Mouse (Mus musculus) neural tube, embryonic 15.5 days (tissue): ENCODE results near the gene Gm27029. TPM values are rescaled to one million over a fixed set of nuclear protein-coding genes. Genes with fewer than 3 reads are reported as not detected.
"Not testable (repeated sequence)": the region's sequence is repeated elsewhere in the genome, so short reads cannot be mapped to it uniquely, and the experiment has no call there.

ENCODE experiments used
- ATAC-seq: fragments of 200-750 bp; cut with Nextera tagmentation; 2 replicates; pipeline ENCODE4 v1.8.0; 2017; ENCODE audit warnings: mild to moderate bottlenecking, moderate TSS enrichment, moderate library complexity; ENCODE audit not compliant: low FRiP score
- H3K27ac ChIP-seq: fragments of 300-500 bp; sonication (generic); replicated peaks from 2 replicates; pipeline ENCODE4 v1.5.1; 2015; ENCODE audit warnings: mild to moderate bottlenecking, inconsistent platforms
- H3K27me3 ChIP-seq: fragments of 300-500 bp; sonication (generic); replicated peaks from 2 replicates; pipeline ENCODE4 v1.6.1; 2015; ENCODE audit warnings: inconsistent platforms
- H3K36me3 ChIP-seq: fragments of 300-500 bp; sonication (generic); 2 replicates; pipeline ENCODE4 v1.6.1; 2015; ENCODE audit warnings: inconsistent platforms
- H3K4me1 ChIP-seq: fragments of 300-500 bp; sonication (generic); 2 replicates; pipeline ENCODE4 v1.6.1; 2015; ENCODE audit warnings: inconsistent platforms
- H3K4me2 ChIP-seq: fragments of 300-500 bp; sonication (generic); 2 replicates; pipeline ENCODE4 v1.6.1; 2015; ENCODE audit warnings: inconsistent platforms, mild to moderate bottlenecking, moderate library complexity
- H3K4me3 ChIP-seq: fragments of 300-500 bp; sonication (generic); replicated peaks from 2 replicates; pipeline ENCODE4 v1.5.1; 2015; ENCODE audit warnings: mild to moderate bottlenecking, inconsistent platforms
- H3K9ac ChIP-seq: fragments of 300-500 bp; sonication (generic); replicated peaks from 2 replicates; pipeline ENCODE4 v1.6.1; 2015; ENCODE audit warnings: mild to moderate bottlenecking, inconsistent platforms
- H3K9me3 ChIP-seq: fragments of 300-500 bp; sonication (generic); replicated peaks from 2 replicates; pipeline ENCODE4 v1.6.1; 2016; ENCODE audit warnings: inconsistent platforms
- WGBS: fragments of 180-500 bp; shearing (Covaris S2); methylation state at CpG from one replicate; pipeline ENCODE4 v1.1.7; 2015; ENCODE audit warnings: mixed read lengths; 5-methylcytosine and 5-hydroxymethylcytosine counted together
- polyA plus RNA-seq: library from polyadenylated mRNA; unstranded; fragments of >200 nt; fragmentation: Nextera tagmentation; extraction: Ambion mirVana; gene quantifications from 2 replicates; pipeline ENCODE4 v1.2.1, GENCODE M21; 2015

Gm27029 gene
- polyA plus RNA-seq: 7.7 and 10.6 TPM in 2 replicates

DNA sequence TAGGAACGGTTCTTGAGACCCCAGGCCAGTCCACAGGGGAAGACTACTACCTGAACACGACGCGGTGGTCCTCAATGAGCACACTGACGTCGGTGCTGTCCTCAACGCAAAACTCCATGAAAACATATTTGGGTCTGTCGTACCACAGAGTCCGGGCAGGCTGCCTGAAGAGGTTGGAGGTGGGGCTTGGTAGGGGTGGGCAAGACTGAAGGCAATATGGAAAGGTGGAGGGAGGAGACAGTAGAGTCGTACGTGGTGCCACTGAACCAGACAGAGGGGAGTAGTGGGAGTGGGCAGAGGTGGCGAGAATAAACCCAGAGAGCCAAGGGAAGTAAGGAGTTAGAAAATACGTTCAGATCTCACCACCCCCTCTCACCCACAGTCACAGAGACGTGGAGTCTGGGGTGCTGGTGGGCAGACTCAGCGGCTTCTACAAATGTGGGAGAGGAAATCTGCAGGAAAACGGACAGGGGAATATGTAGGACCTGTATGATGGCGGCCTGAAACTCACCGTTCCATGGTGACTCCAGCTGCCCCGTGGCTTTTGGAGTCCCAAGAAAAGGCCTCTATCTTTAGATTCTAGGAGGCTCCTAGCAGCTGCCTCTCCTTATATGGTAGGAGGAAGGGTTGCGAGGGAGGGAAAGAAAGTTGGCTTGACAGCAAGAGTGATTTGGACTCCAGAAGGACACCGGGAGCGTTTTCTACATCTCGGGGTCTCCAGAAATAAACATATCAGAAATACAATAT is at the start of gene Gm27029:
Gm27029 (minus strand) TSS at position 692 of the 747 bp plus-strand sequence.
- peak within 1 kb of the TSS; percentile 71 for H3K9ac ChIP-seq
- H3K4me2 ChIP-seq: peak within 1 kb of the TSS; percentile 83
- peak; percentile 53 for ATAC-seq
- peak within 1 kb of the TSS; percentile 72 for H3K4me3 ChIP-seq
- peaks cover 3% of the 10 kb centered on the region for H3K36me3 ChIP-seq
- H3K27ac ChIP-seq: peak within 1 kb of the TSS; percentile 93
- WGBS: 8% methylated on average over 23 of the region's 23 CpGs
- H3K4me1 ChIP-seq: peaks cover 31% of the 10 kb centered on the region
- H3K9me3 ChIP-seq: no peaks in the 10 kb centered on the region
- H3K27me3 ChIP-seq: no peaks in the 10 kb centered on the region

GRCm38 (mm10) chr11:101474298-101474697 is 49.7 kb upstream of the Gm27029 start:
- H3K9ac ChIP-seq: no peak overlapping the region
- peaks cover 12% of the 10 kb centered on the region for H3K36me3 ChIP-seq
- H3K9me3 ChIP-seq: no peaks in the 10 kb centered on the region
- no peak for ATAC-seq
- 68% methylated on average over 5 of the region's 5 CpGs for WGBS
- no peak overlapping the region for H3K4me2 ChIP-seq
- H3K4me1 ChIP-seq: peaks cover 29% of the 10 kb centered on the region
- H3K4me3 ChIP-seq: no peak overlapping the region
- H3K27ac ChIP-seq: no peak overlapping the region
- H3K27me3 ChIP-seq: no peaks in the 10 kb centered on the region

DNA sequence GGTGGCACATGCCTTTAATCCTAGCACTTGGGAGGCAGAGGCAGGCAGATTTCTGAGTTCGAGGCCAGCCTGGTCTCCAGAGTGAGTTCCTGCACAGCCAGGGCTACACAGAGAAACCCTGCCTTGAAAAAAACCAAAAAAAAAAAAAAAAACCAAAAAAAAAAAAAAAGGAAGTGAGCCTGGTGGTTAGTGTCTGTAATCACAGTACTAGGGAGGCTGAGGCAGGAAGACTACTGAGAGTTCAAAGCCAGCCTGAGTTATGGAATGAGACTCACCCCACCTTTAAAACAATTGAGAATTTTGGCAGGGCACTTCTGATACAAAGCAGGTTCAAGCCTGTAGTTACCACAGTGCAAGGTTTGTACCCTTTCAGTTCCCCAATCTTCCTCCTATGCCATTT is 49.1 kb upstream of the Gm27029 start:
- ATAC-seq, H3K27me3 ChIP-seq, H3K4me3 ChIP-seq, H3K9ac ChIP-seq, H3K9me3 ChIP-seq, H3K27ac ChIP-seq, H3K4me2 ChIP-seq: not testable (repeated sequence)
- WGBS: 81% methylated on average over 1 of the region's 1 CpGs
- H3K36me3 ChIP-seq: peaks cover 12% of the 10 kb centered on the region
- peaks cover 35% of the 10 kb centered on the region for H3K4me1 ChIP-seq

DNA sequence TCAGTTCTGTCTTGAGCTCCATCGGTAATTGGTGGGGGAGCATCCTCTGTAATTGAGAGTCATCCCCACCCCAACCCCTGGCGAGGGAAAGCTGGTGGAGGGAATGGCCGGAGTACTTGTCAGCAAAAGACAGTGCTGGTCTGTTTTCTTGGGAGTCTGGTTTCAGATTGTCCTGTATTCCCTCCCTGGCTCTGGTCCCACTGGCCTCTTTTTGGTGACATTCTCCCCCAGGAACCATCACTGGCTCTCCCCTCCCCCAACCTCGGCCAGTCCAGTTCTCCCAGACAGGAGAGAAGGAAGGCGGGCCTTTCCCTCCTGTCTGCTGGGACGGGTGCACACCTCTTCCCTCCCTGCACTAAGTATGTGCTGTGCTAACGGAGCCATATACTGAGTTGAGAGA is 47.7 kb upstream of the Gm27029 start:
- 62% methylated on average over 7 of the region's 7 CpGs for WGBS
- Histone ChIP-seq H3K4me1 (peaks cover 35% of the 10 kb centered on the region), H3K9me3 (no peaks in the 10 kb centered on the region), H3K4me2 (no peak overlapping the region), H3K9ac (no peak overlapping the region), H3K27ac (no peak overlapping the region), H3K4me3 (no peak overlapping the region), H3K27me3 (no peaks in the 10 kb centered on the region), H3K36me3 (peaks cover 12% of the 10 kb centered on the region)
- ATAC-seq: no peak

DNA sequence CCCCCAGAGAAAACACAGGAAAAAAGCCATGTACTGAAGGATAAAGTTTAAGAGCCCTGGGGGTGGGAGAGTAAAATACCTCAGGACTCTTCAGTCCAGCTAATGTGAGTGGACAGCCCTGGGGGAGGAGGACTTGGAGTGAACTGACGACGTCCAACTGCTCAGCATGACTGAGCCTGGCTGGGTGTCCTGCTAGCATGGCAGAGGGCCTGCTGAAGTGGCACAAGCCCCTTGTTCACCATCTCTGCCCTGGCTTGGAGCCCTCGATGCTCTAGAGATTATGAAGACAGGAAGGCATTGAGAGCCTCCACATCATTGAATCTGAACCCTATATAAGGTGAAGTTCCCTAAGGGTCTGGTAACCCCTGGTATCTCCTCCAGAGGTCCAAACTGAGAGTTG is 47.3 kb upstream of the Gm27029 start:
- H3K27me3 ChIP-seq: no peaks in the 10 kb centered on the region
- H3K9me3 ChIP-seq: no peaks in the 10 kb centered on the region
- peaks cover 35% of the 10 kb centered on the region for H3K4me1 ChIP-seq
- H3K27ac ChIP-seq: no peak overlapping the region
- 59% methylated on average over 3 of the region's 3 CpGs for WGBS
- H3K36me3 ChIP-seq: peaks cover 12% of the 10 kb centered on the region
- H3K9ac ChIP-seq: no peak overlapping the region
- no peak overlapping the region for H3K4me3 ChIP-seq
- no peak overlapping the region for H3K4me2 ChIP-seq
- no peak for ATAC-seq

GRCm38 (mm10) chr11:101470206-101470605 is 45.6 kb upstream of the Gm27029 start:
- no peak overlapping the region for H3K4me3 ChIP-seq
- H3K9ac ChIP-seq: peak overlapping the region; percentile 28; the same call in 1 of the 2 replicates
- ATAC-seq: no peak
- 27% methylated on average over 7 of the region's 7 CpGs for WGBS
- H3K4me2 ChIP-seq: peak overlapping the region; percentile 5; the same call in 1 of the 2 replicates
- H3K4me1 ChIP-seq: peaks cover 44% of the 10 kb centered on the region
- peaks cover 12% of the 10 kb centered on the region for H3K36me3 ChIP-seq
- H3K9me3 ChIP-seq: no peaks in the 10 kb centered on the region
- H3K27ac ChIP-seq: 0 out of 2 replicates have a peak overlapping the region, but pooled peaks have one; percentile 13
- H3K27me3 ChIP-seq: no peaks in the 10 kb centered on the region

DNA sequence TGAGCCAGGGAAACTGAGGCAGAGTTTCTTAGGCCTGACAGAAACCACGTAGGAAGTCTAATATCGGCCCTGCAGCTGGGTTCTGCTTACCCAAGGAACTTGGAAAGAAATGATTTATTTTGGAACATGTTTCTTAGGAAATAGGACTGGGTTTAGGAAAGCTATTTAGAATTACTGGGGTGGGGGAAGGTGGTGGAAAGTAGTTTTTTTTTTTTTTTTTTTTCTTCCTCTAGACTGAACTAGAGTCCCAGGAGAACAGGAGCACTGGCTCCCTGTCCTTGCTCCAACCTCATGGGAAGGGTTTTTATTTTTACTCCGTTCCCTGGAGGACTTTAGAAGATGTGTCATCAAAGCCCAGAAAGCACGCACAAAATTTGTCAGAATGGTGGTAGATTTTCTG is 44.6 kb upstream of the Gm27029 start:
- 0 out of 2 replicates have a peak overlapping the region, but pooled peaks have one; percentile 90 for H3K27ac ChIP-seq
- peaks cover 12% of the 10 kb centered on the region for H3K36me3 ChIP-seq
- H3K4me3 ChIP-seq: peak overlapping the region; percentile 96
- peak overlapping the region; percentile 82 for H3K4me2 ChIP-seq
- no peaks in the 10 kb centered on the region for H3K27me3 ChIP-seq
- peak overlapping the region; percentile 71 for H3K9ac ChIP-seq
- 56% methylated on average over 4 of the region's 4 CpGs for WGBS
- ATAC-seq: no peak
- H3K9me3 ChIP-seq: no peaks in the 10 kb centered on the region
- H3K4me1 ChIP-seq: peaks cover 53% of the 10 kb centered on the region

GRCm38 (mm10) chr11:101468731-101469130 is 44.1 kb upstream of the Gm27029 start:
- WGBS: 3% methylated on average over 13 of the region's 13 CpGs
- H3K27ac ChIP-seq: peak overlapping the region; percentile 90
- ATAC-seq: no peak
- peaks cover 12% of the 10 kb centered on the region for H3K36me3 ChIP-seq
- peak overlapping the region; percentile 96 for H3K4me3 ChIP-seq
- H3K9me3 ChIP-seq: no peaks in the 10 kb centered on the region
- H3K9ac ChIP-seq: peak overlapping the region; percentile 71
- peaks cover 57% of the 10 kb centered on the region for H3K4me1 ChIP-seq
- peak overlapping the region; percentile 82 for H3K4me2 ChIP-seq
- H3K27me3 ChIP-seq: no peaks in the 10 kb centered on the region

- under 1% methylated on average over 29 of the region's 31 CpGs for WGBS
- peak overlapping the region; percentile 71 for H3K9ac ChIP-seq
- H3K4me2 ChIP-seq: peak overlapping the region; percentile 82
- no peaks in the 10 kb centered on the region for H3K9me3 ChIP-seq
- H3K27ac ChIP-seq: peak overlapping the region; percentile 90
- peaks cover 62% of the 10 kb centered on the region for H3K4me1 ChIP-seq
- no peaks in the 10 kb centered on the region for H3K27me3 ChIP-seq
- H3K36me3 ChIP-seq: peaks cover 12% of the 10 kb centered on the region
- H3K4me3 ChIP-seq: peak overlapping the region; percentile 96
- ATAC-seq: peak; percentile 27
Observed at GRCm38 (mm10) chr11:101468263-101468688, 43.7 kb upstream of the Gm27029 start.

DNA sequence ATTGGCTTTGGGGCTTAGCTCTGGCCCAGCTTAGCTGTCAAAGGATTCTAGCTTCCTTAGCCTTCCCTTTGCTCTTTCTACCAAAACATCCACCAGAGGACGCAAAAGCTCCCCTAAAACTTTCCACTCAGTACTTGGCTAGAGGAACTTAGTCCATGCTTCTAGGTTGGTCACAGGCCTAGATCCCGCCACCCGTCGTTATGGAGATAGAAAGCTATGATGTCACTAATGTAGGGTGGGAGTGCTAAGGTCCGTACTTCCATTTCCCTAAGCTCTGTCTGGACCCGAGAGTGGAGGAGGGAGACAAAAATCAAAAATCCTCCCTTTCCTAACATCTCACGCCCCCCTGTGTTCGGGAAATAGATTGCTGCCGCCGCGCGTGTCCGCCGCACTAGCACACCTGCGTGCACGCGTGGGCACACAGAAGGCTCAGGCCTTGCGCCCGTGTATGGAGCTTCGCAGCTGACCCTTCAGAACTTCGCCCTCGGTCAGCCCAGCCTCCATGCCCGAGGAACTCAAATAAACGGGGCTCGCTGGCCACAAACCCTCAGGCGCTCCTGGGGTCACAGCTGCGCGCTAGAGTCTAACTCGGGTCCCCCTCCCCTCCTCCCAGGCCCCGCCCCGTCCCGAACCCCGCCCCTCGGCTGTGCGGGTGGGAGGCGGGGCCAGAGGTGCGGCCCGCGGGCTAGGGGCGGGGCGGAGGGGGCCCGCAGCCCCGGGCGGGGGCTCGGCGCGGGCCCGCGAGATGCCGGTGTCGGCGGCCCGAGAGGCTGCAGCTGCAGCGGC is 43.1 kb upstream of the Gm27029 start:
- peak overlapping the region; percentile 96 for H3K4me3 ChIP-seq
- peak overlapping the region; percentile 71 for H3K9ac ChIP-seq
- peak overlapping the region; percentile 82 for H3K4me2 ChIP-seq
- ATAC-seq: peak; percentile 81
- H3K27me3 ChIP-seq: no peaks in the 10 kb centered on the region
- peak overlapping the region; percentile 90 for H3K27ac ChIP-seq
- H3K9me3 ChIP-seq: no peaks in the 10 kb centered on the region
- H3K4me1 ChIP-seq: peaks cover 65% of the 10 kb centered on the region
- peaks cover 15% of the 10 kb centered on the region for H3K36me3 ChIP-seq
- under 1% methylated on average over 43 of the region's 54 CpGs for WGBS

- H3K36me3 ChIP-seq: peaks cover 26% of the 10 kb centered on the region
- H3K9me3 ChIP-seq, H3K27ac ChIP-seq, H3K27me3 ChIP-seq, ATAC-seq: not testable (repeated sequence)
- WGBS: 59% methylated on average over 5 of the region's 5 CpGs
- H3K9ac ChIP-seq: peak overlapping the region; percentile 97; the same call in 1 of the 2 replicates
- H3K4me1 ChIP-seq: peaks cover 62% of the 10 kb centered on the region
- peak overlapping the region; percentile 82 for H3K4me2 ChIP-seq
- peak overlapping the region; percentile 96 for H3K4me3 ChIP-seq
Observed at GRCm38 (mm10) chr11:101466552-101466950, 42.0 kb upstream of the Gm27029 start.
